Mouse (Mus musculus) lung, adult 2 months (tissue): Measurements from ENCODE around the gene Zfp639.

Source experiments
- CTCF ChIP-seq: fragments of 200-500 bp; IDR thresholded peaks from 2 replicates; pipeline ENCODE4 v1.5.1; 2011; ENCODE audit warnings: mild to moderate bottlenecking, low read length, control low read depth; ENCODE audit not compliant: insufficient read depth
- POLR2A ChIP-seq: fragments of 200-500 bp; IDR thresholded peaks from 2 replicates; pipeline ENCODE4 v1.6.1; 2011; ENCODE audit warnings: low read depth, mild to moderate bottlenecking, control low read depth, low read length, borderline replicate concordance; ENCODE audit errors: extremely low read depth

DNA sequence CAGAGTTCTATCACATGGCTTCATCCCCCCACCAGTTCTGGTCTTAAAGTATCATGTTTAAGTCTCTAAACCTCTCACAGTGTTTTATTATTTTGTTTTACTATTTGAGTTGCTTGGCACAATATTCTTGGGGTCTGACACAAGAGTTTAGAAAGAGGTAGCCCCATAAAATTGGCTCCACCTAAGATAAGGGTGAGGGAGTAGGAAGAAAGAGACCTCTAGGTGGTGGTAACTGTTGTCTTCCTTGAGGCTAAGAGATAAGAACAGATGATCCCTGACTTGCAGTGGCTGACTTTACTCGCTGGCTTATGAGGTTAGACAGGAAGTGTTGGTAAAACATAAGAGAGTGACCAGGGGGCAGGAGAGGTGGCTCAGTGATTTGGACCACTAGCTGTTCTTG, 25.6 kb downstream of the Zfp639 start:
- TF ChIP-seq POLR2A (no peak), CTCF (no peak)
